Mouse (Mus musculus) liver, adult (tissue): Measurements from ENCODE around the gene Gdf15.
A peak's percentile ranks its signal among the peaks of the same experiment; 100 is the strongest.

Experiments
- GATA4 ChIP-seq: IDR thresholded peaks from 2 replicates; pipeline ENCODE4 v1.6.1; 2014; ENCODE audit warnings: mild to moderate bottlenecking, low read length; ENCODE audit not compliant: insufficient replicate concordance

Gene Gdf15

DNA sequence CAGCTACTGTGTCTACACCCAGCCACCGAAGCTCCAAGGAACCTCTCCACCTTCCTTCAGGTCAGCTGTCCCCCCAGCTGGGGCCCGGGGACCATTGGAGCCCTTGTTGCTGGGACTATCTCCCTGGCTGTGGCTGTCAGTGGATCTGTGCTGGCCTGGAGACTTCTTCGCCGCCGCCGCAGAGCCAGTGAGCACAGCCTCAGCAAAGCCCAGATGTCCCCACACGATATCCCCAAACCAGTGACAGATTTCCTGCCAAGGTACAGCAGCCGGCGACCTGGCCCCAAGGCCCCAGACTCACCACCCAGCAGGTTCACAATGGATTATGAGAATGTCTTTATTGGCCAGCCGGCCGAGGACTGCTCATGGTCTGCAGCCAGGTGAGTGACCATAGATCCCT lies 14.3 kb downstream of the Gdf15 start:
- no peak for TF ChIP-seq GATA4

DNA sequence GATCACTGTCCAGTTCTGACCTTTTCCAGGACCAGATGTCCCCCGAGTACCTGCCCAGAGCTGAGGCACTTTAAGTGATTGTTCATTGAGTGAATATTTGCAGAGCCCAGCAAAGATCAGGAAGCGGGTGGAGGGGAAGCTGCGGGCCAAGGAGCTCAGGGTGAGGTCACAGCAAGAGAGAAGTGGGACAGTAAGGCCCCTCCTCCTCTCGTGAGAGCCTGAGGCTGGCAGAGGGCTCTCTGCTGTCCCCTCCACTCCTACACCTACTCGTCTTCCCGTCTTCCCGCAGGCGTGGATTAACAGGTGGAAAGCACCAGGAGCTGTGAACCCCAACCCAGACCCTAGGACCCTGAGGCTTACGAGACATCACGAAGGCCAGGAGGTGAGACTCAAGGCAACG lies 15.6 kb downstream of the Gdf15 start:
- TF ChIP-seq GATA4, result no peak

DNA sequence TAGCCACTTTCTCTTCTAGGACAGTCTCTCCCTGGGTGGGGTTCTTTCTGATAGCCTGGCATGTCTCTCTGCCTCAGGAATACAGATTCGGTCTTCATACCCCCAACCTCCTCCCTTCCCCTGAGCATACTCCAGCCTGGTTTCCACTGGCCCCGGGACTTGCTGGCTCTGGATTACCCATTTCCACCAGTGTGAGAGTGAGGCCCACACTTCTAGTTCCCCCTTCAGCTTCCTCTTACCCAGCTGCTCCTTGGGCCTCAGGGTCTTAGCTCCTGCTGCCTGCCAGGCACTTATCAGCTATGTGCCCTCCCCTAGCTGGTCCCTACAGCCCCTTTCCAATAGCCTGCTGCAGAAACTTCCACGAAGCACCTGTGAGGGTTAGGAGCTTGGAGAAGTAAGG lies 16.4 kb downstream of the Gdf15 start, which contains the start of gene Lrrc25:
Gene Lrrc25 (plus strand): TSS at position 262 of the 400 bp plus-strand sequence.
- TF ChIP-seq GATA4, result no peak

DNA sequence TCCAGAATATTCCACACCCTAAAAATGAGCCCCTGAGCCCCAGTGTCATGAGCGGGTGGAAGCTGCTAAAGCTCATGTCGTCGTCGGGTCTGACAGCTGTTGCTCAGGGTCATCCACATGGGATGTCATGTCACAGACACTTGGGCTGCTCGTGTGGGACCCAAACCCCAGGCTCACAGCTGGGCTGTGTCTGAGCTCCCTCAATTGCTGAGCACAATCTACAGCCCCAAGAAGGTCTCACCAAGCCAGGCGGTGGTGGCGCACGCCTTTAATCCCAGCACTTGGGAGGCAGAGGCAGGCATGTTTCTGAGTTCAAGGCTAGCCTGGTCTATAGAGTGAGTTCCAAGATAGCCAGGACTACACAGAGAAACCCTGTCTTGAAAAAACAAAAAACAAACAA lies 17.0 kb downstream of the Gdf15 start:
- no peak for TF ChIP-seq GATA4

DNA sequence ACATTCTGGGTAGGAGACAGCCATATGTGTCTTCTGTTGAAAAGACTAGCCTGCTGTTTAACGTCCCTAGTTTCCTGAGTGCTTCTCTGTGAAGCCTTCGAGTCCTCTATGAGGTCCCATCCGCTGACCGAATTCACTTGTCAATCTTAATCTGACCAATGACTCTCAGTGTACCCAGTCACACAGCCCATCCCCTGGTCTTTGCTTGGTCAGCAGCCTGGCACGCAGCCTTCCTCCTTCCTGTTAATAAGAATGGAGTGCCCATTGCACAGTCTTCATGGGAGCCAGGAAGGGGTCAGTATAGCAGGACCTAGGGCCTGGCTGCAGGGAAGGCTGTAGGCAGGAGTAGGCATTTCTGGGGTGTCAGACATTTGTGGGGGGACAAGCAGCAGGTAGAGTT lies 17.8 kb downstream of the Gdf15 start:
- no peak for TF ChIP-seq GATA4

DNA sequence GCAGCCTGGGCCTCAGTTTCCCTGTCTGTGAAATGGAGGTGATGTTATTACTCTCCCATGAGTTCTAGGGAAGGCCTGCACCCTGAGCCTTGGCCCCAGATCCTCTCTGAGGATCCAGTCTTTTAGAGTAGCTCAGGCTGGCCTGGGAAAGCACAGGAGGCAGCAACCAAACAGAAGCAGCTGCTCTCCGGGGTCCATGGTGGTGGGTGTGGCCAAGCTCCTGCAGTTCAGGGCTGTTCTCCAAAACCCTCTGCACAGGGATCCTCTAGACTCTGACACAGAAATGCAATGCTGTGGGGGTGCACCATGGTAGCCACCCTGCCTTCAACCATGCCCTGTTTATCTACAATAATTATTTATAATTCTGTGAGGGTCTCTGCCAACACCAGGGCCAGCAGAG lies 18.5 kb downstream of the Gdf15 start:
- no peak for TF ChIP-seq GATA4

DNA sequence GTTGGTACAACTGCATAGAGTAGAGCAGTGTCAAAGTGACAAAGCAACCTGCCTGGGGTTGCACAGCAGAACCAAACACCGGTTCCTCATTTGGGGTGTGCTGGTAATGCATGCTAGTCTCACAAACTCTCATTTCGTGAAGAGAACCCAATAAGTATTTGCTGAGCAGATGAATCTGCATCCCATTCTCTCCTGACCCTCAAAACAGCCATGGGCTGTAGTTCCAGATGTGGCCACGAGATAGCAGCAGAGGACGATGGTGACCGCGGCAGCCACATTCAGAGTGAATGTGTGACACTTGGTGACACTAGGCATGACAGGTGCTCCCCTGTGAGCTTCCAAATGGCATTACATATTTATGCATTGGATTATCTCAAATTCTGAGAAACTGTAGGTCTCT lies 20.4 kb downstream of the Gdf15 start:
- TF ChIP-seq GATA4, result no peak

DNA sequence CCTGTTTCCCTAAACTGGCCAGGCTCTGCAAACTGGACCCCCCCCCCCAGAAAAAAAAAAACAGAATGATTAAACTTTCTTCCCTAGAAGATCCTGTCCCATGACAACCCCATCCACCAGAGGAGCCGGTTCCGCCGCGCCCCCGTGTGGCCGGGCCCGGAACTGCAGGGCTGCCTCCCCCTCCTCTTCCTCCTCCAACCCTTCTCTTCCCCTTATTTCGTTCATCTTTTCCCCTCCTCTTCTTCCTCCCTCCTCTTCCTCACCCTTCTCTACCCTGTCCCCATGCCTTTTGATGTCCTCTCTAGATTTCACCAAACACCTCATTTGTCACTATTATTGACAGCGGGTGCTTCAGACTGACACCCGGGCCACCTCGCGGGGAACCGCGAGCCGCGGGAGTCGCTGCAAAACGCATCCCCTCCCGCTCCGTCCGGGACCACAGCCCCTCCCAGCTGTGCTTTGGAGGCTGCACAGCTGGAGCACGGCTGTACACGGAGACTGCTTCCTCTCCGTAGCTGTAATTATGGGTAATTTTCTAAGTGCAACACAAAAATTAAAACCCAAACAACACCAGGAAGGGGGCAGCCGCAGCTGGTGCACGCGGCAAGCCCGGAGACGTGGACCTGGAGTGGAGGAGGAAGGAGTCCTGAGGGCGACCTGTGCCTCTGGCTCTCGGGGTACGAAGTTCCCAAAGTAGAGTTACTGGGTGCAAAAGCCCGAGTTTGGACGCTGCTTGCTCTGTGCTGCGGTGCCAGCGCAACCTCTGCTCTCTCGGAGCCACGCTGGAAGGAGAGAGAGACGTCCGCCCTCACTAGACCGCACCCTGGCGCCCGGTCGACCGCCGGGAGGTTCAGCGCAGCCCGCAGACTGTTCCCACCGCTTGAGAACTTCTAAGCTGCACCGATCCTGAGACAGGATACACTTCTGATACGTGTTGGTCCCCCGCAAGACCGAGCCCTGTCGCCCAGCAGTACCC lies 21.2 kb downstream of the Gdf15 start:
- TF ChIP-seq GATA4, result no peak

DNA sequence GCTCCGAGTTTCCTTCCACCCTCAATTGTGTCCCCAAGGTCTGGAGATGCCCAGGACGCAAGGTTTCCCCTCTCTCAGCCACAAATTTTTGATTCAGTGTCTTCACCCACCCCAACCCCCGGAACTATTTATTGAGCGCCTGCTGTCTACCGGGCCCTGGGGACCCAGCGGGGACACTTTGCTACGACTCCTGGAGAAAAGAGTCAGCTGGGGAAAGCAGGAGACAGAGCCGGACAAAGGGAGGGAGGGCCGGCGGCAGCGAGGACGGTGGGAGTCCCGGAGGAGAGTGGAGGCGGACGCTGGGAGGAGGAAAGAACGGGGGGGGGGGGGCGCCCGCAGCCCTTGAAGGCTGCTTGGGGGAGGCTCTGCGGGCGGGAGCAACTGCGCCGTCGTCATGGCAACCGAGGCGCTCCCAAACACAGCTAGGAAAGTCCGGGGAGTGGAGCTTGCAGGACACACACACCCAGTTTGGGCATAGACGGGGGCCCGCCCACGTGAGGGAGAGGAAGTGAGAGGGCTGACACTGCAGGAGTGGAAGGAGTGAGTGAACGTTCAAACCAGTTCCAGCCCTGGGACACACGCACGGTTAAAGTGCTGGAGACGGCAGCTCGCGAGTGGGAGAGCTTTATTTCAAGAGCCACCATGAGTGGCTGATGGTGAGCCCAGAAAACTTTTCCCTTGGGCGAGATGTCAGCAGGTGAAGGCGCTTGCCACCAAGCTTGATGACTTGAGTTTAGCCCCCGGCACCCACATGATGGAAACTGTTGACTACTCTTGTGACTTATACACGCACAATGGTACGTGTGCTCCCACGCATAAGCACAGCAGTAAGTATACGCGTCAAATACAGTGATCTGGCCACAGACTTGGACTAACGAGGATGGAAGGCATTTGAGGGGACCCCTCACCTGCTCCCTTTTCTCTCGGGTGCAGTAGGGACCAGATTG lies 22.1 kb downstream of the Gdf15 start:
- TF ChIP-seq GATA4, result no peak

DNA sequence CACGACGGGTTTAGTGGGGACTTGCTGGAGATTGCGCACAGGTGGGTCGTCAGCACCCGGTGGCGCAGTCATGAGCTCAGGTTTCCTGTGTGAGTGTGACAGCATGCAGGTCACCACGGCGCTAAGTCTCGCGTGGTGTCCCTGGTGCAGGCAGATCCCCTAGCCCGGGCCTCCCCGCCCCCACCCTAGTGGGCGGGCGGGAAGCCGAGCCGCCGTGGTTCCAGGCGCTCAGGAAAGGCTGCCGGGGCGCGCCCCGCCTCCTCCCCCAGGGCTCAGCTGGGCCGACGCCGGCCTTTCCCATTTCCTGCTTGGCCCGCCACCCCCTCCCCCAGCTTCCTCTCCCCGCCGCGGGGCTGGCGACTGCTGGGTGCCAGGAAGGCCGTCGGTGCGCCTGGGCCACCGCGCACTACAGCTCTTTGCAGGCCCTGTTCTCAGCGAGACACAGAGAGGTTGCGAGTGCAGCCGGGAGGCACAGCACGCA lies 22.8 kb downstream of the Gdf15 start:
- peak; percentile 36; the same call in 1 of the 2 replicates for TF ChIP-seq GATA4

DNA sequence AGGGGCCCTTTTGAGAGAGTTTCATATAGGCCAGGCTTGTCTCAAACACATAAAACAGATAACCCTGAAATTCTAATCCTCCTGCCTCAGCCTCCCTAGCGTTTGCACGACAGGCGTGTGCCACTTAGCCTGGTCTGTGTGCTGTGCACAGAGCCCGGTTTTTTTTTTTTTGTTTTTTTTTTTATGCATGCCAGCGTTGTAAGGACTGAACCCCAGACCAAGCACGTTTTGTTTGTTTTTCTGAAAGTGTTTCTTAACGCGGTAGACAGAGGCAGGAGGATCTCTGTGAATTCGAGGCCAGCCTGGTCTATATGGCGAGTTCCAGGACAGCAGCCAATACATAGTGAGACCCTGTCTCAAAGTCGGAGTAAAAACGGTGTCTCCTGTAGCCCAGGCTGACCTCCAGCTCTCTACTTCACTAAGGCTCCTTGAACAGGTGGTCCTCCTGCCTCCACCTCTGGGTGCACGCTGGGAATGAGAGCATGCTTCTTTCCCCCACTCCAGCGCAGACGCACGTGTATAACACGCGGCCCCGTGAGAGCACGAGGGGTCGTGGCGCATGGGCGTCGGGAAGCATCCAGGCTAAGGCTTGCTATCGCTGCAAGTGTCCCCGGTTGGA lies 23.4 kb downstream of the Gdf15 start, which contains the start of gene Ssbp4:
Gene Ssbp4 (minus strand): TSS at position 124 of the 619 bp plus-strand sequence.
- TF ChIP-seq GATA4, result no peak

DNA sequence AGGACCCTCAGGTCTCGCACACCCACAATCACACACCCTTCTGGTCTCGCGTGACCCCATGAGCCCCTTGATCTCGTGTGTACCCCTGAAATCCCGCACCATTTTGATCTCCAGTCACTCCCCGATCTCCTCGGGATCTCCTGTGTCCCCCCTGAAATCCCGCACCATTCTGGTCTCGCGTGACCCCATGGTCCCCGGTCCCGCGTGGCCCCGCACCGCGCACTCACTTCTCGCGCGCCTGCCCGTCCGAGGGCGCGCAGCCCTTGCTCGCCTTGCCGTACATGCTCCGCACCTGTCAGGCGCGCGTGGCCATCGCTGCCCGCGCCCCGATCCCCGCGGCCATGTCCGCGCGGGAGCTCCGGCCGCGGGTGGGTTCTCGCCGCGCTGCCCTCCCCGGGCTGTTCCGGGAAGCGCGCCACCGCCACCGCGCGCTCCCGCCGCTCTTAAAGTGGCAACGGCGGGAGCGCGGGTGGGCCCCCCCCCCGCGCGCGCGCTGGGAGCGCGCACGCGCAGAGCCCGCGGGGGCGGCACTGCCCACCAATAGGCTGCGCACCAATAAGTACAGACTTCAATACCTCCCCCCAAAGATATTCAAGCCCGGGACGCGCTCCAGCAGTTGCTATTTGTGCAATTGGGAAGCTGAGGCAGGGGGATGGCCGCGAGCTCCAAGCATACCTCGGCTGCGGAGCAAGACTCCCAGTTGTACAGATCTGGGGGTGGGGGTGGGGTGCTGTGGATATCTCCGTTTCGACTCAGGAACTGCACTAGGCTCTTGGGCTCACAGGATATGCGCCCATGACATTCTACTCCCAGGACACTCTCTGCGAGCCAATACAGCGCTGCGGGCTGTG lies 24.1 kb downstream of the Gdf15 start:
- TF ChIP-seq GATA4, result no peak

DNA sequence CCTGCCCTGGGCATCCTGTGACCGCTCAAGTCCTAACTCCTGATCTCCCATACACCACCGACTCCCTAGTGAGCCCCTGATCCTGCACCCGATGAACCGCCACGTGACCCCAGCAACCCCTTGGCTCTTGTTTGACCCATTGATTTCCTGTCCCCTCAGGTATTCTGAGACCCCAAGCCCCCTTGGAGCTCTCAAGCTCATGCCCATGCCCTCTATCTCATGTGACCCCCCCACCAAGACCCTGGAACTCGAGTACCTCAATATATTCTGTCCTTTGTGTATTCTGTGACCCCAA lies 24.7 kb downstream of the Gdf15 start:
- no peak for TF ChIP-seq GATA4
